Mouse (Mus musculus): ENCODE measurements at regions not wholly inside any gene's neighbourhood (a gene's known extent, or its start where the extent isn't known, plus 50 kb on each side); places are given as distances from the start of the nearest gene placed in this dataset.

- DNase-seq (ENCODE audit: low spot score in 2 of 2): no peak
Measured at GRCm38 (mm10) chr7:67817556-67817955, 58.0 kb upstream of the Synm start.

GRCm38 (mm10) chr7:67814861-67815260 lies 55.3 kb upstream of the Synm start:
- DNase-seq (ENCODE audit: low spot score in 2 of 2): no peak
